Mouse (Mus musculus): ENCODE data around the gene Ap3d1.

- TF ChIP-seq REST (IDR thresholded peaks at IDR 0.05; ENCODE audit: insufficient read depth, insufficient read length), result no peak
- no peak for TF ChIP-seq TCF12 (IDR thresholded peaks at IDR 0.05; ENCODE audit: insufficient read depth, poor library complexity, severe bottlenecking)
These were observed 49.6 kb upstream of the Ap3d1 start for GRCm38 (mm10) chr10:80791476-80792174.

Data from myocyte (in vitro differentiated cells).